Mouse (Mus musculus) cerebellum, adult 2 months (tissue): ENCODE measurements at regions not wholly inside any gene's neighbourhood (a gene's known extent, or its start where the extent isn't known, plus 50 kb on each side); places are given as distances from the start of the nearest gene placed in this dataset.

ENCODE experiments used
- CTCF ChIP-seq: fragments of 200-500 bp; IDR thresholded peaks from 2 replicates; pipeline ENCODE4 v1.5.1; 2011; ENCODE audit warnings: low read depth, mild to moderate bottlenecking, control low read depth, low read length, moderate library complexity, borderline replicate concordance; ENCODE audit not compliant: insufficient read depth
- POLR2A ChIP-seq: fragments of 200-500 bp; IDR thresholded peaks from 2 replicates; pipeline ENCODE4 v1.6.1; 2011; ENCODE audit warnings: low read length, control low read depth, borderline replicate concordance; ENCODE audit not compliant: insufficient read depth

DNA sequence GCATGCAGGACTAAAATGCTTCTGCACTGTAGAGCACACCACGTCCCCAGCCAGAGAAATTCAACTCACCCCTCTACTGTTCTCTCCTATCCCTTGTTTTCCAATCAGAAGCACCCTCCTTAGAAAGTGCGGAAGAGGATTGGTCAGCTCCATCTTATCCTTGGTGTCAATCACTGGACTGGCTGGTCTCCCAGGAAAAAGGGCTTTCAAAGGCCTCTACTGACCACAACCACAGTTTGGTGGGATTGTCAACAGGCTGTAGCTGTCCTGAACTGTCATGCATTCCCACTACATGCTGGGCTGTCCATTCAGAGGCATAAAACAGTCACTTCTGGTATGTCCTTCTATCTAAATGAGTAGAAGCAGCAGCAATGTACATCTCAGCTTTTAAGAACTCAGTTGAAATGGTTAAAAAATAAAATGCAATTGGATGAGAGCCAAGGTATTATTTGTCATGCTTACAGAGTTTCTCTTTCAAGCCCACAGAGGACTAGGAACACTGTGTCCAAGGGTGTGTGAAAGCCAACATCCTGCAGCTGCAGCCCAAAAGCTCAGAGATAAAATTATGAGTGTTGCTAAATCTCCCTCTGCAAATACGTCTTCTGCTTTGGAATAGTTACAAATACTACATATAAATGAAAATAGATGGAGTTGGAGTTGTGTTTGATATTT, 101.2 kb upstream of the Tshz3 start:
- TF ChIP-seq POLR2A (no peak), CTCF (no peak)
